Mouse (Mus musculus) Patski (cell line): ENCODE results near the gene Lgmn. TPM values are rescaled to one million over a fixed set of nuclear protein-coding genes. Genes with fewer than 3 reads are reported as not detected.
A peak's percentile ranks its signal among the peaks of the same experiment; 100 is the strongest.

Source experiments
- ATAC-seq: fragments of 100-300 bp; one replicate; pipeline ENCODE4 v1.8.0; 2021
- CTCF ChIA-PET: fragments of 350-600 bp; sonication (Branson Sonifier 250); formaldehyde crosslinking; loops from one replicate; lab custom pipeline; 2022; ENCODE audit warnings: inconsistent platforms; lab: Charles Lee
- POLR2A ChIA-PET: fragments of 350-600 bp; sonication (Branson Sonifier 250); formaldehyde crosslinking; loops from one replicate; lab custom pipeline; 2022; ENCODE audit warnings: antibody characterized with exemption, inconsistent platforms; lab: Charles Lee
- DNase-seq: peaks from one replicate; pipeline ENCODE4 v3.0.0-alpha.2; 2011; ENCODE audit warnings: low read depth, low spot score
- H3K27me3 ChIP-seq: fragments of 371-371 bp; one replicate; pipeline ENCODE4 v1.5.1; 2021
- CTCF ChIP-seq: fragments of 100-300 bp; IDR thresholded peaks from one replicate; pipeline ENCODE4 v1.5.1; 2021
- in situ Hi-C: fragments of 300-500 bp; cut with MboI; formaldehyde crosslinking; loops from 3 replicates; pipeline ENCODE4 v1.11.1; 2018; ENCODE audit warnings: low pct_unique_long_range_greater_than_20kb, mixed read lengths
- polyA plus RNA-seq: library from polyadenylated mRNA; unstranded; gene quantifications from one replicate; pipeline ENCODE4 v1.2.3, GENCODE M21; 2021

The Lgmn gene
- polyA plus RNA-seq, 1 experiment from 2014 or later: 436 TPM

- peak; percentile 66 for ATAC-seq
- CTCF ChIA-PET: no interaction called here
- POLR2A ChIA-PET: no interaction called here
- DNase-seq: peak; percentile 60
- no peak for TF ChIP-seq CTCF
- no peaks in the 10 kb centered on the region for H3K27me3 ChIP-seq
- in situ Hi-C loops: no loop called here
These were observed 80.2 kb downstream of the Lgmn start for GRCm38 (mm10) chr12:102359390-102359789.

- no peak for TF ChIP-seq CTCF
- in situ Hi-C loops: no loop called here
- DNase-seq: no peak
- ChIA-PET CTCF (no interaction called here), POLR2A (no interaction called here)
- ATAC-seq: no peak
- no peaks in the 10 kb centered on the region for H3K27me3 ChIP-seq
These were observed 82.8 kb downstream of the Lgmn start for GRCm38 (mm10) chr12:102356781-102357180.

- ATAC-seq (no peak), DNase-seq (no peak)
- H3K27me3 ChIP-seq: no peaks in the 10 kb centered on the region
- in situ Hi-C loops: no loop called here
- CTCF ChIA-PET: no interaction called here
- no peak for TF ChIP-seq CTCF
- POLR2A ChIA-PET: no interaction called here
These were observed 83.8 kb downstream of the Lgmn start for GRCm38 (mm10) chr12:102355784-102356183.

GRCm38 (mm10) chr12:102354126-102354984 is 85.3 kb downstream of the Lgmn start:
- no peak for TF ChIP-seq CTCF
- no peaks in the 10 kb centered on the region for H3K27me3 ChIP-seq
- ChIA-PET CTCF (no interaction called here), POLR2A (interaction anchor here (1.1 kb wide), 1 partner anchor 34 kb away, joined by 3 read pairs; no protein-coding TSS in a partner anchor)
- ATAC-seq: no peak
- no peak for DNase-seq
- in situ Hi-C loops: no loop called here

- POLR2A ChIA-PET: interaction anchor here (0.6 kb wide), 1 partner anchor 413 kb away, joined by 3 read pairs; no protein-coding TSS in a partner anchor
- TF ChIP-seq CTCF: no peak
- H3K27me3 ChIP-seq: no peaks in the 10 kb centered on the region
- ATAC-seq: no peak
- DNase-seq: no peak
- in situ Hi-C loops: no loop called here
- CTCF ChIA-PET: interaction anchor here (0.8 kb wide), 1 partner anchor 26 kb away, joined by 3 read pairs; no protein-coding TSS in a partner anchor
These were observed 88.6 kb downstream of the Lgmn start for GRCm38 (mm10) chr12:102350997-102351396.

GRCm38 (mm10) chr12:102348447-102348846 is 91.2 kb downstream of the Lgmn start:
- TF ChIP-seq CTCF: no peak
- POLR2A ChIA-PET: no interaction called here
- in situ Hi-C loops: no loop called here
- H3K27me3 ChIP-seq: no peaks in the 10 kb centered on the region
- ATAC-seq: no peak
- CTCF ChIA-PET: no interaction called here
- no peak for DNase-seq

- H3K27me3 ChIP-seq: no peaks in the 10 kb centered on the region
- no peak for ATAC-seq
- peak; percentile 77 for TF ChIP-seq CTCF
- ChIA-PET POLR2A (no interaction called here), CTCF (interaction anchor here (1.0 to 1.2 kb wide), 2 partner anchors 55 to 74 kb away, joined by 3 read pairs; no protein-coding TSS in a partner anchor)
- in situ Hi-C loops: no loop called here
- DNase-seq: no peak
These were observed 93.1 kb downstream of the Lgmn start for GRCm38 (mm10) chr12:102346507-102346906.

GRCm38 (mm10) chr12:102345031-102345815 is 94.4 kb downstream of the Lgmn start:
- H3K27me3 ChIP-seq: no peaks in the 10 kb centered on the region
- in situ Hi-C loops: no loop called here
- TF ChIP-seq CTCF: no peak
- DNase-seq (no peak), ATAC-seq (no peak)
- ChIA-PET CTCF (interaction anchor here (1.0 kb wide), 1 partner anchor 72 kb away, joined by 3 read pairs; no protein-coding TSS in a partner anchor), POLR2A (no interaction called here)

Other genes with a start within 250 kb of the Lgmn start
- gene Rin3, start 156.8 kb downstream of the Lgmn start, polyA plus RNA-seq: 31.6 TPM
- 35.5 TPM for gene Golga5, start 29.3 kb upstream of the Lgmn start, polyA plus RNA-seq
- gene Chga, start 115.2 kb upstream of the Lgmn start, polyA plus RNA-seq: 0.08 TPM